ENCODE assay signal across 14 mouse cellular contexts in the genomic region with DNA sequence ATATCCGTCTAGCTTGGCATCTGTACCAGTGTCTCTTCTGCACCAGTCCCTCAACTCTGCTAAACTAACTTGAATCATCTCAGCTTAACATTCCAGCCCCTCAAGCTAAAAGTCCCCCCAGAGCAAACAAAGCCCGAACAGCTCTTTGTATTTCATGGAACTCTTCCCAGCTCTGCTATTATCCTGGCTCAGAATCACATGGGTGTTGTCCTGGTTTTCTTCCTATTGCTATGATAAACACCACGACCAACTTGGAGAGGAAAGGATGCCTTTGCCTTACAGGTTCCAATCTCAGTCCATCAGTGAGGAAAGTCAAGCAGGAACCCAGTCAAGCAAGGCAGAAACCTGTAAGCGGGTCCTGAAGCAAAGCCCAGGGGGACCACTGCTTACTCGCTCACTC. TPM values are rescaled to one million over a fixed set of nuclear protein-coding genes. Genes with fewer than 3 reads are reported as not detected.
A peak's percentile ranks its signal among the peaks of the same experiment; 100 is the strongest.
DNase-seq lines count a peak whose midpoint lies in the region; ATAC-seq lines count a peak whose summit lies in the region.
"Had no signal": no experiment of that assay in that cellular context is flagged by ENCODE, and none has a peak within 500 bp of the region (broad histone marks: within the 10 kb centered on the region; RNA-seq: fewer than 3 reads in every experiment).

No protein-coding gene starts in this region.

- H3K4me1 ChIP-seq in heart, embryonic 11.5 days (ENCODE audit: control insufficient read depth, insufficient read depth, low read length) = no peaks in the 10 kb centered on the region
- peaks cover 7% of the 10 kb centered on the region; the same call in 1 of the 2 replicates for H3K4me1 ChIP-seq in embryonic facial prominence, embryonic 14.5 days (ENCODE audit: control insufficient read depth, insufficient read depth, low read length)

- H3K4me2 ChIP-seq in heart, embryonic 11.5 days = no peak overlapping the region
- no peak overlapping the region for H3K4me2 ChIP-seq in embryonic facial prominence, embryonic 14.5 days (ENCODE audit: low read depth, low read length)
- H3K4me2 ChIP-seq: liver, embryonic 11.5 days had no signal

- no peak overlapping the region for H3K4me3 ChIP-seq in heart, embryonic 11.5 days (ENCODE audit: low read depth, low read length)
- no peak overlapping the region for H3K4me3 ChIP-seq in embryonic facial prominence, embryonic 14.5 days (ENCODE audit: low read depth, low read length)

- no peak overlapping the region for H3K9ac ChIP-seq in heart, embryonic 11.5 days (ENCODE audit: low read depth, low read length)
- H3K9ac ChIP-seq in embryonic facial prominence, embryonic 14.5 days (ENCODE audit: low read depth, low read length) = no peak overlapping the region

- H3K27me3 ChIP-seq in heart, embryonic 11.5 days (ENCODE audit: control insufficient read depth, insufficient read depth, low read length) = no peaks in the 10 kb centered on the region
- H3K27me3 ChIP-seq in embryonic facial prominence, embryonic 14.5 days (replicated peaks; ENCODE audit: control insufficient read depth, insufficient read depth, low read length) = no peaks in the 10 kb centered on the region

- DNase-seq in heart, adult 8-10 months (ENCODE audit: low spot score) = peak; percentile 50
- DNase-seq in ZHBTc4 (ENCODE audit: low read depth, low spot score) = peak; percentile 43
- peak; percentile 47 for DNase-seq in embryonic facial prominence, embryonic 14.5 days (ENCODE audit: low spot score)
- peak; percentile 11 for DNase-seq in lung, postnatal 14 days
- DNase-seq in cerebellum, adult 11-12 months = no peak
- no peak for DNase-seq in spleen, postnatal 14 days (ENCODE audit: low spot score in 2 of 2)
- no peak for DNase-seq in right cerebral cortex, postnatal 25 days
- DNase-seq: adrenal gland, adult 2 months; kidney, adult 18-20 months had no signal

- 52% methylated on average over 5 of the region's 5 CpGs for WGBS in heart, embryonic 11.5 days (ENCODE audit: insufficient replicate concordance)
- 36% methylated on average over 5 of the region's 5 CpGs for WGBS in embryonic facial prominence, embryonic 14.5 days

- no peaks in the 10 kb centered on the region for H3K9me3 ChIP-seq in heart, embryonic 11.5 days (replicated peaks; ENCODE audit: control insufficient read depth, low read length)
- H3K9me3 ChIP-seq in embryonic facial prominence, embryonic 14.5 days (ENCODE audit: control insufficient read depth, low read length) = no peaks in the 10 kb centered on the region

- H3K27ac ChIP-seq in heart, embryonic 11.5 days (ENCODE audit: low read depth, low read length) = no peak overlapping the region
- no peak overlapping the region; the same call in 1 of the 2 replicates for H3K27ac ChIP-seq in embryonic facial prominence, embryonic 14.5 days (replicated peaks; ENCODE audit: low read depth, low read length)
- H3K27ac ChIP-seq: macrophage had no signal

- ATAC-seq in heart, embryonic 11.5 days (replicated peaks; ENCODE audit: insufficient number of reproducible peaks, low FRiP score, low TSS enrichment) = no peak
- ATAC-seq in embryonic facial prominence, embryonic 14.5 days (ENCODE audit: low read depth) = no peak
- ATAC-seq: Patski had no signal

- no peaks in the 10 kb centered on the region for H3K36me3 ChIP-seq in heart, embryonic 11.5 days (ENCODE audit: control insufficient read depth, insufficient read depth, low read length)
- no peaks in the 10 kb centered on the region for H3K36me3 ChIP-seq in embryonic facial prominence, embryonic 14.5 days (ENCODE audit: control insufficient read depth, insufficient read depth, low read length)

RNA-seq across cellular contexts. Expression of gene Lrrc36, which starts 20.1 kb away (rescaled TPM):
- total RNA-seq in heart, adult 8-10 months (2022) = under 1 TPM; 0.19 to 0.56 (median 0.45) TPM
- not detected in 2 replicates for polyA plus RNA-seq in heart, embryonic 11.5 days (2014; fragmentation: Nextera tagmentation; extraction: Ambion mirVana)
- 0.46 and 0.58 TPM in 2 replicates for polyA plus RNA-seq in embryonic facial prominence, embryonic 14.5 days (2014; fragmentation: Nextera tagmentation; extraction: Ambion mirVana)
- polyA plus RNA-seq: macrophage, Patski had no signal

RNA-seq across cellular contexts. Expression of gene Kctd19, which starts 20.2 kb away (rescaled TPM):
- total RNA-seq in heart, adult 8-10 months (2022) = under 1 TPM in 3 of 4 experiments, not detected in 1; 0.11 to 0.31 (median 0.28) TPM
- not detected in 2 replicates for polyA plus RNA-seq in heart, embryonic 11.5 days (2014; fragmentation: Nextera tagmentation; extraction: Ambion mirVana)
- not detected in 2 replicates for polyA plus RNA-seq in embryonic facial prominence, embryonic 14.5 days (2014; fragmentation: Nextera tagmentation; extraction: Ambion mirVana)
- total RNA-seq: adrenal gland, adult 2 months; common myeloid progenitor, adult 5-6 weeks had no signal
- polyA plus RNA-seq: liver, embryonic 11.5 days; macrophage; Patski had no signal

RNA-seq across cellular contexts. Expression of gene Tppp3, which starts 37.8 kb away (rescaled TPM):
- total RNA-seq in heart, adult 8-10 months (2022) = 10 to 100 TPM; 25.8 to 42.5 (median 34.9) TPM
- 21.0 and 21.1 TPM in 2 replicates for polyA plus RNA-seq in heart, embryonic 11.5 days (2014; fragmentation: Nextera tagmentation; extraction: Ambion mirVana)
- polyA plus RNA-seq in embryonic facial prominence, embryonic 14.5 days (2014; fragmentation: Nextera tagmentation; extraction: Ambion mirVana) = 186 and 243 TPM in 2 replicates
- total RNA-seq: common myeloid progenitor, adult 5-6 weeks had no signal

Comparison
In these comparisons a context has a peak if more than half of its experiments do, and no peak if none do; other contexts are left out.
1. DNase-seq: peak in heart, adult 8-10 months (single experiment), ZHBTc4 (single experiment), embryonic facial prominence, embryonic 14.5 days (single experiment) and lung, postnatal 14 days (single experiment); none in cerebellum, adult 11-12 months (single experiment), spleen, postnatal 14 days (0 of 2) and right cerebral cortex, postnatal 25 days (single experiment).